9 mouse cellular contexts compared by ENCODE assay signal in the genomic region with DNA sequence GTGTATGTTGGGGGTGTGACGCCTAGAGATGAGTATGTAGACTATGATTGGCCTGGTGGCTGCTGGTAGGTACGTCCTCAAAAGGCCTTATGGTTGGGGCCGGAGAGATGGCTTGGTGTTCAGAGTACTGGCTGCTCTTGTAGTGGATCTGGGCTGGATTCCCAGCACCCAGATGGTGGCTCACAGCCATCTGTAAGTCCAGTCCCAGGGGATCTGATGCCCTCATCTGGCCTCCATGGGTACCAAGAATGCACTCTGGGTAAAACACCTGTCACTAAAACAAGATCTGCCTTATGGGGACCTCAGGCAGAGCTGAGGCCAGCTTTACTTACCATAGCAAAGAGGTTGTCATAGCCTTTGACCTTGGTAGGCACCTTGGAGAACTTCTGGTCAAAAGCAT. TPM values are rescaled to one million over a fixed set of nuclear protein-coding genes. Genes with fewer than 3 reads are reported as not detected.
DNase-seq lines count a peak whose midpoint lies in the region; ATAC-seq and TF ChIP-seq lines count a peak whose summit lies in the region.
"Had no signal": no experiment of that assay in that cellular context is flagged by ENCODE, and none has a peak within 500 bp of the region (broad histone marks: within the 10 kb centered on the region; RNA-seq: fewer than 3 reads in every experiment).

No protein-coding gene starts in this region.

- H3K9ac ChIP-seq in neural tube, embryonic 13.5 days = no peak overlapping the region

- H3K36me3 ChIP-seq in limb, embryonic 10.5 days = peaks cover 57% of the 10 kb centered on the region
- peaks cover 52% of the 10 kb centered on the region for H3K36me3 ChIP-seq in neural tube, embryonic 13.5 days

- TF ChIP-seq CTCF in left cerebral cortex, adult 2 months (IDR thresholded peaks at IDR 0.05) = no peak
- TF ChIP-seq CTCF in embryonic fibroblast, embryonic 13.5 days (IDR thresholded peaks at IDR 0.05; ENCODE audit: borderline replicate concordance, insufficient read depth, low read length) = no peak

- no peaks in the 10 kb centered on the region for H3K27me3 ChIP-seq in limb, embryonic 10.5 days (ENCODE audit: low read depth, poor library complexity, severe bottlenecking)
- H3K27me3 ChIP-seq in neural tube, embryonic 13.5 days = no peaks in the 10 kb centered on the region

- no peaks in the 10 kb centered on the region for H3K9me3 ChIP-seq in limb, embryonic 10.5 days (replicated peaks)
- no peaks in the 10 kb centered on the region for H3K9me3 ChIP-seq in neural tube, embryonic 13.5 days

- no peak for ATAC-seq in neural tube, embryonic 13.5 days (ENCODE audit: low read depth)

- WGBS in limb, embryonic 10.5 days = 94% methylated on average over 3 of the region's 3 CpGs
- WGBS in neural tube, embryonic 13.5 days = 98% methylated on average over 3 of the region's 3 CpGs

- DNase-seq in left cerebral cortex, adult 2 months (ENCODE audit: extremely low spot score in 1 of 2, low spot score in 2 of 2) = no peak
- no peak for DNase-seq in left cerebral cortex, postnatal 25 days (ENCODE audit: low spot score in 2 of 2)
- no peak for DNase-seq in limb, embryonic 10.5 days (ENCODE audit: low spot score)
- no peak for DNase-seq in gastrocnemius, postnatal 4 days (ENCODE audit: low spot score in 2 of 2)
- DNase-seq in spleen, postnatal 14 days (ENCODE audit: low spot score in 2 of 2) = no peak
- no peak for DNase-seq in lung, postnatal 4 days
- DNase-seq: layer of hippocampus, adult 9-11 months had no signal

- no peak for TF ChIP-seq POLR2A in embryonic fibroblast, embryonic 13.5 days (IDR thresholded peaks at IDR 0.05; ENCODE audit: low read depth, low read length)

- peak overlapping the region; percentile 96 for H3K4me2 ChIP-seq in neural tube, embryonic 13.5 days

- H3K27ac ChIP-seq in left cerebral cortex, adult 2 months = no peak overlapping the region
- H3K27ac ChIP-seq in embryonic fibroblast, embryonic 13.5 days (ENCODE audit: insufficient read depth, low read length) = no peak overlapping the region
- H3K27ac ChIP-seq in limb, embryonic 10.5 days = no peak overlapping the region
- no peak overlapping the region for H3K27ac ChIP-seq in neural tube, embryonic 13.5 days (replicated peaks)

- H3K4me3 ChIP-seq in left cerebral cortex, adult 2 months = peak overlapping the region; percentile 69; the same call in 1 of the 2 replicates
- H3K4me3 ChIP-seq in embryonic fibroblast, embryonic 13.5 days (ENCODE audit: insufficient read depth, low read length) = peak overlapping the region; percentile 94
- H3K4me3 ChIP-seq in limb, embryonic 10.5 days = peak overlapping the region; percentile 89
- H3K4me3 ChIP-seq in neural tube, embryonic 13.5 days = peak overlapping the region; percentile 86; the same call in 1 of the 2 replicates

- intact Hi-C loops in left cerebral cortex, adult 2 months (cut with DNase I) = no loop called here
- intact Hi-C loops in left cerebral cortex, postnatal 25 days (cut with DNase I) = loop anchor here (2.0 kb wide), 1 partner anchor 49 kb away; no protein-coding TSS in a partner anchor

- H3K4me1 ChIP-seq in embryonic fibroblast, embryonic 13.5 days (ENCODE audit: control insufficient read depth, insufficient read depth, low read length) = peaks cover 13% of the 10 kb centered on the region
- H3K4me1 ChIP-seq in limb, embryonic 10.5 days = peaks cover 32% of the 10 kb centered on the region
- peaks cover 38% of the 10 kb centered on the region for H3K4me1 ChIP-seq in neural tube, embryonic 13.5 days (replicated peaks)

RNA-seq across cellular contexts. Expression of a gene that starts 1.2 kb away (rescaled TPM):
- 100 to 1,000 TPM; 122 to 124 TPM for total RNA-seq in left cerebral cortex, adult 2 months (2021)
- total RNA-seq in left cerebral cortex, postnatal 25 days (2021) = 100 to 1,000 TPM; 118 to 122 TPM
- polyA plus RNA-seq in embryonic fibroblast, embryonic 13.5 days (2011; ENCODE audit: insufficient read length, low read depth, missing spikeins) = 71.1 and 73.2 TPM in 2 replicates
- polyA plus RNA-seq in limb, embryonic 10.5 days (2016; fragmentation: Nextera tagmentation; extraction: Ambion mirVana) = 161 and 163 TPM in 2 replicates
- 148 and 151 TPM in 2 replicates for polyA plus RNA-seq in neural tube, embryonic 13.5 days (2015; fragmentation: Nextera tagmentation; extraction: Ambion mirVana)
- total RNA-seq in gastrocnemius, postnatal 4 days (2021) = 10 to 100 TPM; 51.7 to 56.5 TPM

RNA-seq across cellular contexts. Expression of a gene that starts 2.8 kb away (rescaled TPM):
- total RNA-seq in left cerebral cortex, adult 2 months (2021) = 100 to 1,000 TPM; 124 to 132 TPM
- 100 to 1,000 TPM; 115 to 129 TPM for total RNA-seq in left cerebral cortex, postnatal 25 days (2021)
- 108 and 117 TPM in 2 replicates for polyA plus RNA-seq in embryonic fibroblast, embryonic 13.5 days (2011; ENCODE audit: insufficient read length, low read depth, missing spikeins)
- 138 and 157 TPM in 2 replicates for polyA plus RNA-seq in limb, embryonic 10.5 days (2016; fragmentation: Nextera tagmentation; extraction: Ambion mirVana)
- 147 and 170 TPM in 2 replicates for polyA plus RNA-seq in neural tube, embryonic 13.5 days (2015; fragmentation: Nextera tagmentation; extraction: Ambion mirVana)
- 100 to 1,000 TPM; 126 to 127 TPM for total RNA-seq in gastrocnemius, postnatal 4 days (2021)

RNA-seq across cellular contexts. Expression of a gene that starts 9.5 kb away (rescaled TPM):
- total RNA-seq in left cerebral cortex, adult 2 months (2021) = not detected
- not detected for total RNA-seq in left cerebral cortex, postnatal 25 days (2021)
- not detected in 2 replicates for polyA plus RNA-seq in embryonic fibroblast, embryonic 13.5 days (2011; ENCODE audit: insufficient read length, low read depth, missing spikeins)
- polyA plus RNA-seq in limb, embryonic 10.5 days (2016; fragmentation: Nextera tagmentation; extraction: Ambion mirVana) = not detected in 2 replicates
- not detected in 2 replicates for polyA plus RNA-seq in neural tube, embryonic 13.5 days (2015; fragmentation: Nextera tagmentation; extraction: Ambion mirVana)
- not detected for total RNA-seq in gastrocnemius, postnatal 4 days (2021)

RNA-seq across cellular contexts. Expression of a gene that starts 12.9 kb away (rescaled TPM):
- total RNA-seq in left cerebral cortex, adult 2 months (2021) = 100 to 1,000 TPM; 146 to 163 TPM
- 100 to 1,000 TPM; 155 to 175 TPM for total RNA-seq in left cerebral cortex, postnatal 25 days (2021)
- 106 and 120 TPM in 2 replicates for polyA plus RNA-seq in embryonic fibroblast, embryonic 13.5 days (2011; ENCODE audit: insufficient read length, low read depth, missing spikeins)
- polyA plus RNA-seq in limb, embryonic 10.5 days (2016; fragmentation: Nextera tagmentation; extraction: Ambion mirVana) = 28.1 and 28.4 TPM in 2 replicates
- 49.0 and 52.7 TPM in 2 replicates for polyA plus RNA-seq in neural tube, embryonic 13.5 days (2015; fragmentation: Nextera tagmentation; extraction: Ambion mirVana)
- 10 to 100 TPM; 42.8 to 46.7 TPM for total RNA-seq in gastrocnemius, postnatal 4 days (2021)

RNA-seq across cellular contexts. Expression of a gene that starts 33.4 kb away (rescaled TPM):
- total RNA-seq in left cerebral cortex, adult 2 months (2021) = 10 to 100 TPM; 11.3 to 11.6 TPM
- 1 to 10 TPM; 7.2 to 8.5 TPM for total RNA-seq in left cerebral cortex, postnatal 25 days (2021)
- polyA plus RNA-seq in embryonic fibroblast, embryonic 13.5 days (2011; ENCODE audit: insufficient read length, low read depth, missing spikeins) = 7.9 and 8.1 TPM in 2 replicates
- 16.0 and 19.1 TPM in 2 replicates for polyA plus RNA-seq in limb, embryonic 10.5 days (2016; fragmentation: Nextera tagmentation; extraction: Ambion mirVana)
- polyA plus RNA-seq in neural tube, embryonic 13.5 days (2015; fragmentation: Nextera tagmentation; extraction: Ambion mirVana) = 22.8 and 25.0 TPM in 2 replicates
- 1 to 10 TPM; 3.5 to 4.5 TPM for total RNA-seq in gastrocnemius, postnatal 4 days (2021)
